Mouse (Mus musculus) spleen, embryonic (tissue): ENCODE results near the gene Tex264.

Experiments
- CTCF ChIA-PET: fragments of 350-600 bp; sonication (Branson Sonifier 250); formaldehyde crosslinking; loops from one replicate; lab custom pipeline; 2022; lab: Charles Lee

The Tex264 gene

DNA sequence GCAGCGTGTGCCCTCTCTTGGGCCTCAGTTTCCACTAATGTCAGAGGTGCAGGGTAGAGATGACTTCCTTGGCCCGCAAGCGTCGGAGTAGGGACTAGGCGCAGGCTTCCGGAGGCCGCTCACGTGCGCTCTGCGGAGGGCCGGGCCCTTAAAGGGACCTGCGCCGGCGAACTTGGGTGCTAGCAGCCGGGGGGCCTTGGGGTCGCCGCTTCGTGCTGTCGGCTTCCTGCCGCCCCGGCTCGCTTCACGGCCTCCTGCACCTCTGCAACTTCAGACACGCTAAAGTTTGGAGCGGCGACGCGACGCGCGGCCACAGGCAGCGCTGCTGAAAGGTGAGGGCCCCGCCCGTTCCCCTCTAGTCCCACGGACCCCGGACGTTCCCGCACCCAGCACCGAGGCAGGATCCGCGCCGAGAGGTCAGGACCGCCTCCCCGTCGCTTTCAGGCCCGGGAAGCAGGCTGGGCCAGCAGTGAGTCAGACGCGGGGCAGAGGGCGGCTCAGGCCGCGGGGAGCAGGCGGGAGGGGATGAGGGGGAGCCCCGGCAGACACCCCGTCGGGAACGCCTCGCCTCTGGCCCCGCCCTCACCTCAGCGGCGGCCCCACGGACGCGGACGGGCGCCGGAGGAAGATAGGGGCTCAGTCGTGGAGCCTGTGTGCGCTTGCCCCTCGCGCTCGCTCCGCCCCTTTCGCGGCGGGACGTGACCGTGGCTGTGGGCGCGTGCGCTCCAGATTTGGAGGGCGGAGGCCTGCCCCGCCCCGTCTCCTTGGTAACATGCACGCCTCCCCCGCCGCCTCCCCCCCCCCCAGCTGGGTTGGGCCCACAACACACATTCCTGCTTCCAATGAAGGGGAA, at the start of gene Tex264:
Tex264 (minus strand) TSS at position 679 of the 853 bp plus-strand sequence.
- CTCF ChIA-PET: no interaction called here

DNA sequence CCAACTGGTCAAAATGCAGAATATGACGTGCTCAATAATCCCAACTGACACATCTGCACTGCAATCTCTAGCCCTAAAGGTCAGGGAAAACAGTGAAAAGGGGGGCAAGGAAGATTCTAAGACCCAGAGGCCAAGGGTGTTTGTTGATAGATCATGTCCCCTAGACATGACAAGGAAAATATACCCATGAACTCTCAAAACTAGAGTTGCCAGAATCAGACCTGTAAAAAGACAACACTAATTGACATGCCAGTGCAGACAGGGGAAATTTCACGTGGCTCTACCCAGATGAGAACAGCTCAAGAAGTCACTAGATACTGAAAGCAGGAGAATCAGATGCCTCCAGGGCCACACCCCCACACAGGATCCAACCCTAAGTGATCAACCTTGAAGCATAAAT, 48.0 kb upstream of the Tex264 start:
- CTCF ChIA-PET: no interaction called here

DNA sequence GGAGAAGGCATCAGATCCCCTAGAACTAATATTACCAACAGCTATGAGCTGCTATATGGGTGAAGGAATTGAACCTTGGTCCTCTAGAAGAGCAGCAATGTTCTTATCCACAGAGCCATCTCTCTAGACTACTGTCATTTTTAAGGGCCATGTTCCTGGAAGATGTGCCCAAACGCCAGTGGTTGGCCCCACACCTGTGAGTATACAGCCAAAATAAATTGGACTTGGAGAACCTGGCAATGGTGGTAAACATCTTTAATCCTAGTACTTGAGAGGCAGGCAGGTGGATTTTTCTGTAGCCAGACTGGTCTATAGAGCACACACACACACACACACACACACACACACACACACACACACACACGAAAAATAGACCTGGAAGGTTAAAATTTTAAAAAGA, 43.7 kb upstream of the Tex264 start:
- CTCF ChIA-PET: no interaction called here

DNA sequence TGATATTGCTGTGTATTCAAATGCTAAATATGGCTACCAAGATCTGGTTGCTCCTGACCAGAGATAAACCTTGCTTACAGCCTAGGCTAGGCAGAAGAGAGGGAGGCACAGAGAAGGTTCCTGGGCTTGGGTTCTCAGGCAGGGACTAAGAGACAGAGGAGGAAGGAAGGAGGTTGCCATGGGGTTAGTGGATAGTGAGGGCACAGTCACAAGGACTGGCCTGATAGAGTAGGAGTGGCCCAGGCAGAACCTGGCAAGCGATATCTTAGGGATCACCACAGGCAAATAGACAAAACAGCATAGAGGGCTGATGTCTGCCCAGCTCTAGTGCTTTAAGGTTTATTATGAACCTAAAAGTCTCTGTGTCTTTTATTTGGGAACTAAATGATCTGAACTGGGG, 41.2 kb upstream of the Tex264 start:
- CTCF ChIA-PET: no interaction called here

DNA sequence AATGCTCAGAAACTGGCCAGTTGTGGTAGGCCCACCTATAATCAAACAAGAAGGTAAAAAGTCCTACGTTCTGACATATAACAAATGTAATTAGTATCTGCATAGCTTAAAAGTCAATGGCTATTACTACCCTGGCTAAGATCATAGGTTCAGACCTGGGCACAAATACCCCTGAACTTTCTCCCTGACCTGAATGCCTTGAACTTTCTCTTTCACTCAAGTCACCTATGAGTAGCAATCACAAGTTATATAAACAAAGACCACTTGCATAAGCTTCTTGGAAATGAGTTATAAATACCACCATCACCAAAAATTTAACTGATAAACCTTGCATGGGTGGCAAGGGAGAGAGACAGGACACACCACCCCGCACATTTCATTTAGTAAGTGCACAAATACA, 39.7 kb upstream of the Tex264 start:
- CTCF ChIA-PET: no interaction called here

DNA sequence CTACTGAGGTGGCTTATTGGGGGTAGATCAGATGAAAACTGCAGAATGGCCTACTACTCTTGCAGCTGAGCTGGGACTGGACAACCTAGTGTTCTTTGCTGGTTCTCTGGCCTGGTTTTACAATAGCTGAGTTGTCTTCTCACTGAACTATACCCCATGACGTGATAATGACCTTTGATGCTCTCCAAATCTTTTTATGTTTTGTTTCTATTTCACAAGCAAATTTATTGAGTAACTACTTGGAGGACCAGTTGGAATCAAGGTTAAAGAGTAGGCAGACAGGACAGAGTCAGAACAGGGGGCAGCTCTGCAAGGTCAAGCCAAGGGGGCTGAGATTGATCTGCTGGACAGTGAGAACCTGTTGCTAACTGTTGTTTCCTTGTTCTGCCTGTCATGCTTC, 39.1 kb upstream of the Tex264 start:
- CTCF ChIA-PET: no interaction called here

DNA sequence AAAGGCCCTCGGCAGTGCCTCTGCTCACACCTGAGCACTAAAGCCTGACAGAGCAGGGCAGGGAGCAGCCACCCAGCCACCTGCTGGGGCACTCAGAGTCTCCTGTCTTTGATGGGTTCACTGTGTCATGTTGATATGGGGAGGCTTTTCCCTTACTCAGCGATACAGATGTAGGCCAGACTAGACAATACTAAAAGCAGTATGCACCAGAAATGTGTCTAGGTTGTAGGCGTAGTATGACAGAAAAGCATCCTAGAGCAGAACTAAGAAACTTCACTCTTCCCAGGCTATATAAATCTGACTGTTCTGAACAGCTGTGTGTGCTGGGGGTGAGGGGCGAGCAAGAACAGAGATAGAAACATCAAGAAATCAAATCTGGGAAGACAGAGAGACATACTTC, 31.0 kb upstream of the Tex264 start:
- CTCF ChIA-PET: no interaction called here

DNA sequence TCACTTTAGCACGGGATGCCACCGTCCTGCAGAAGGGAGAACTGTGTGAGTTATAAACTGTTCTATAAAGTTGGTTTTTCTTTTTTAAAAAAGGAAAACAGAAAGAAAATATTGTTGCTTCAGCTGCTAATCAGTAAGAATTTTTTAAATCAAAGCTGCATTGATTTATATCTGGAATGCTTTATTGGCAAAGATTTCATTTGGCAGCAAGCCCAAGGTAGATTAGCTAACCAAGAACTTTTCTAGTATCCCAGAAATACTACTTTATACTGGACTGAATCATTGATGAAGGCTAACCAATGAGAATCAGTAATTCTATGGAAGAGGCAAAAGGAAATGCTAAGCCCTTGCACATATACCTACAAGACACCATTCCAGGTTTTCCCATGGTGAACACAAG, 30.5 kb upstream of the Tex264 start:
- CTCF ChIA-PET: no interaction called here

DNA sequence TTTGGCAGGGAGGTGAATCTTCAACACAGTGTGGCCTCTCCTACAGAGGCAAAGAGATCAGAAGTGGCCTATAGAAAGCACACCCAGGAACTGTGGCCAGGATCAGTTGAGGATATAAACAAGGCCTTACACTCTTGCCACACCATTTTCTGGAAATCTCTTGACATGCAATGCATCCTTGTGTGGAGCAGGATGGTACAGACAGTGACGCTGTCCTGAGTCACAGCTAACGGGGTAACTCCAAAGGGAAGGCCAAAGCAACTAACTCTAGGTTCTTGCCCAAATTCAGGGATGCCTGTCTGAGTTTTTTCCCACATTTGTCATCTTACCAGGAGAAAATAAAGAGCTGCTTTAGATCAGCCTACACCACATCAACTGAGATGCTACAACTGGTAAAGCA, 26.7 kb upstream of the Tex264 start:
- CTCF ChIA-PET: no interaction called here

DNA sequence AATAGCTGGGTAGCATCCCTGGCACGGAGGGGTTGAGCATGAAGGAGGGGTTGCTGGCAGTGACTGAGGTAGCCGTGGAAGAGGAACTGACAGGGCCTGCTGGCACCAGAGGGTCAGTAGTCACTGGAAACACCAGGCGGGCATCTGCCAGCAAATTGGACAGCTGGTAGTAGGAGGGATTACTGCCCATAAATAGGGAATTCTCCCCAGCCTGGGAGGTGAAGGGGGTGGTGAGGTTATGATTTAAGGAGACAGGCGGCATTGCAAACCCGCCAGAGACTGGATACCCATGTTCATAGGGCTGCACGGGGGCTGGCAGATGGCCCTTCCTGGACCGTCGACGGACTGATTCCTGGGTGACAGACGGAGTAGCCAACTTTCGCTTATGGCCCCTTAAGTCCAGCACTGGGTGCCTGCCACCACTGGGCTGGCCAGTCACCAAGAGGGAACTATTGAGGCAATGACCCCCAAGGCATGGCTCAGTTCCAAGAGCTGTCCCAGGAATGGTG, 7.3 kb upstream of the Tex264 start:
- CTCF ChIA-PET: no interaction called here

DNA sequence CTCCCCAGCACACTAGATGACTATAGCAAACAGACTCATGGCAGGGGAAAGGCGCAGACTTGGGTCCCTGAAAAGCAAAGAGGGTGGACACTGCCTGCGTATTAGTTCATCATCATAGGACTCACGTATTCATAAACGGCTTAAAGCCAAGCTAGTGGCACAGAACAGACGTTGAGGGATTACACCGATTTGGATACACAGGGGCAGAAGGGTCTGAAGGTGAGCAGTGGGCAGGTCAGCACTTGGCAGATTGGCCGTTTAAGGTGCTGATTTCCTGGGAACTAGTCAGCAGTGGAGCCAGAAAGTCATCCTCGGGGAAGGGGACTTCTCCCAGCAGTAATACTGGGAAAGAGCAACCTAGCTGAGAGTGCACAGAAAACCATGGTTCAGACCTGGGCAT, 3.1 kb upstream of the Tex264 start:
- CTCF ChIA-PET: no interaction called here

DNA sequence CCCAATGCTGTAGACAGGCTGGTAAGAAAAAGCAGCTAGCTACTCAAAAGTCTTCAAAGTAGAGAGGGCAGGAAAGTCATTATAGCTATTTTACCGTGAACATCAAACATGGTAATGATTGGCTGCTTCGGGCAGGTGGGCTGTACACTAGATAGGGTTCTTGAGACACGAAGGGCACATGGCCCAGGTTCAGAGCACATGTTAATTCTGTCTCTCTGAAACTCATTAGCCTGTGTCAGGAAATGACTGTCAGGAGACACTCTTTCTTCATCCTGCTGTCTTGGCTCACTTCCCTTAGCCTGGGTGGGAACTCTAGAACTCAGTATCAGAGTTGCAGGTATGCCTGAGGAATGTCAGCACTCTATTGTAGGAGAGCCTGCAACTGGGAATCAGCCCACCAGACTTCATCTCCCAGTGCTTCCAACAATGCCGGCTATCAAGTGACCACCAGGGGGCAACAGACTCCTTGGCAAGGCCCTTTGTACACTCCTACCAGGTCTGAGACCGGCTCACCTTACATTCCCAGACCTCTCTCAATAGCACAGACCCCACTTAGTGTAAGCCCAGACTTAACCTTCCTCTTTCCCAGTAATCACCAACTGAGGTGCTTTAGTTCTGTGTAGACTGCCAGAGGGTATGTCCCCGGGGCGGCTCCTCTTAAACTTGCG, 1.4 kb upstream of the Tex264 start:
- CTCF ChIA-PET: no interaction called here

DNA sequence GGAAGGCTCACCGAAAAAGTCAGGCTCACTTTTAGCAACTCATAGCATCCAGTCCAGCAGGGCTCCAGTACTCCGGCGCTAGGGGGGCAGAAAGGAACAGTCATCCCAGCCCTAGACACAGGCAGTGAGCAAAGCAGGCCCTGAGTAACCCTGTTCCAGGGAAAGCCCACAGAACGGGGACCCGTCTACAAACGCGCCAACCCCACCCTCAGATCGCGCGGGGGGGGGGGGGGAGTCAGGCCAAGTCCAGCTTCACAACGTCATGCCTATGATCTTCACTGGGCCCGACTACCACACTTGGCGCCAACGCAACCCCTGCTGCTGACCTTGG, 844 bp downstream of the Tex264 start:
- CTCF ChIA-PET: interaction anchor here (0.5 to 1.2 kb wide), 2 partner anchors 138 to 414 kb away, joined by 3 to 5 read pairs; no protein-coding TSS in a partner anchor

DNA sequence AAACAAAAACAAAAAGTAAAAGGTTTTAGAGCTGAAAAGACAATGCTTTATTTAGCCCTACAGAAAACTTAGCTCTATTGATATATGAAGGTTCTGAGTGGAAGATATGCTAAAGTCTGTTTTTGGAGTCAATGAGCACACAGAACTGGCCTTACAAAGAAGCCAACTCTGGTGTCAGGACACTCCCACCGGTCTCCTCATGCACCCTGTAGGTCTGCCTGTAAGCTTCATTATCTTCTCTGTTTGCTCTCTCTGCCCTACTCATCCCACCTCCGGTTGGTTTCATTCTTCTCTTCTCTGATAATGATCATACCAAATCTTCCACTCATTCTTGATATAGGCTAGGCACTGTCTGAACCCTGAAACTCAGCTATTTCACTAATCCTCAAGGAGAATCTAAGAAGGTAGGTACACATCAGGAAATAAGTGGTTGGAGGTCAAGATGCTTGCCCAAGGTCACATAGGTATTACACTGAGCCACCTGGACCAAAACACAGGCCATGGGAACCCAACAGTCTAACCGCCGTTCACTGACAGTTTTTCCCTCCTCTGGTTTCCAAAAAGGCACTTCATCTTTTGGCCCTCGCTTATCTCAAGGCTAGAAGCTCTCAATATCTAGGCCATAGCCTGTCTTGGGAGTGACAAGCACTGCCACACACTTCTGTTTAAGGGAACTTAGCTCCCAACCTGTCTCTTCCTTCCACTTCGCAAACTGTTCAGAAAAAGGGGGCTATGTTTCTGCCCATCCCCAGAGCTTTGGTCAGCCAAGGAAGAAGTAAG, 1.4 kb downstream of the Tex264 start:
- CTCF ChIA-PET: interaction anchor here (0.5 to 1.2 kb wide), 2 partner anchors 138 to 413 kb away, joined by 3 to 5 read pairs; no protein-coding TSS in a partner anchor

DNA sequence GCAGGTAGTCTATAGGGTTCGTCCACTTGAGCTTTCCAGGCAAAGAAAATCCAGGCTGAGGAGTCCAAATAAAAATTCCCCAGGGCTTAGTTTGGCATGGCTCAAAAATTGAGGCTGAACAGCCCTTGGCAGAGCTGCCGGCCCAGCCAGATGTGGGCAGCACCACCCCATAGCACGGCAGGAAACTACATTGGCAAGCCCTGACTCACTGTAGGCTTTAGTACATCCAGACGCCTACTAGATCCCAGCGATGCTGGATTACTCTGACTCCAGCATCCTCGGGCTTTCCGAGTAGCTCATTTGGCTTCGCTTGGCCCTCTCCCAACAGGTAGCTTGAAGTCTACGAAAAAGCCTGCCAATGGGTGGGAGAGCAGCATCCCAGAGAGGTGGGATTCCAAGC, 4.7 kb downstream of the Tex264 start:
- CTCF ChIA-PET: no interaction called here

DNA sequence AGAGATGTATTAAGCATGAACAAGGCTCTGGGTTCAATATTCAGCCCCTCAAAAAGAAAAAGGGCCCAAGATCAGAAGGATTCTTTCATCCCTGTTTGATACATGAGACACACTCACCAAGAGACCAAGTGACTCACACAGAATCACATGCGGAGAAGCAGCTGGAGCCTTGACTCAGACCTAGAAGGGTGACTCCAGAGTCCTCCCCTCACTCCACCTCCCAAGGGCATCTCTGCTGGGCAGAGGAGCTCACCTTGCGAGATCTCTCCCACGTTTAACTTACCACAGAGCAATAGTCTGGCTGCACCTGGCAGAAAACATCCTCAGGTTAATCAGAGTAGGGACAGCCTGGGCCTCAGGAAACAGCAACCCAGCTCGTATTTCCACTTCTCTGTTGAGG, 7.5 kb downstream of the Tex264 start:
- CTCF ChIA-PET: interaction anchor here (1.0 kb wide), 1 partner anchor 18 kb away, joined by 3 read pairs; no protein-coding TSS in a partner anchor

DNA sequence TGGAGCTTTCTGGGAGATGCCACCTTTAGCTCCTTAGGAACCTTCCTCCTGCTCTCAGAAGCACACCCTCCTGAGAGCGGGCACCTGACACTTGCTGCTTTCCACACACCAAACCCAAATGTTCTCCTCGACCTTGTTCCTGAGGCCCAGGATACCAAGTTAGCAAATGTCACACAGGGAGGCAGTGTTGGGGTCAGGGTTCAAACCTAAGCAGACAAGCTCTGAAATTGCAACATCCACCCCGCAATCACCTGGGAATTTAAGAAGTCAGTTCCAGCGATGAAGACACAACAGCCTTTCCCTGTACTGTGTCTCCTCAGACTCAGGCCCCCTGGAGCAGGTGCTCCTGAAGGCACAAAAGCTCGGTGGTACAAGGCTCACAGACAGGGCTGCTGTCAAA, 8.0 kb downstream of the Tex264 start:
- CTCF ChIA-PET: no interaction called here

DNA sequence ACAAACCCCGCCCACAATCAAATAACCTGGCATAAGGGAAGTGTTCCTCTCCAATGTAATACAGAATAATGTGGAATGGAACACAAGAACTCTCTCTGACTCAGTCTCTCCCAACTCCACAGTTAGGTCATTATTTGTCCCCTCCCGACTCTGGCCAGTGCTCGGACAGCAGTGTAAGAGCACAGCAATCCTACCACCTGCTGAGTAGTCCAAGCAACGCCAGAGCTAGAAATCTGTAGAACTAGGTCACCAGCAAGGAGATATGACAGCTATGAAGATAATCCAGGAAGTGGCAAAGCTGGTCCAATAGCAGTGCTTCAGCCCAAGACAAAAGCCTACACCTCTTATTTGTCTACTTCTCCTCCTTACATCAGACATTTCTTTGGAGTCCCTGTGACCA, 9.2 kb downstream of the Tex264 start:
- CTCF ChIA-PET: no interaction called here

DNA sequence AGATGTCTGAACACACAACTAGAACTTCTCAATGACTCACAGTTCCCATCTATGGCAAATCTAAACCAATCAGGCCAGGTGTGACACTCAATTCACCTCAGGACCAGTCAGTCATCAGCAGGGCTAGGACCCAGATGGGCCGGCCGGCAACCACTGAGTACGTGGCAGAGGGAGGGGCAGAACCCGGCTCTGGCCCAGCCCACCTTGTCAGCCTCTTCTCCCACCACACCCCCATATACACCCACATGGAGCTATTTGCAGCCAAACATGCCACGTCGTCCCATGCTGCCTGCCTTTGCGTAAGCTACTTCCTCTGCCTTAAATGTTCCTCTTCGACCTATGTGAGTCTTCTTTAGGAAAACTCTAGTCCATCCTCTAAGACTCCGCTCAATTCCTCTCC, 9.8 kb downstream of the Tex264 start:
- CTCF ChIA-PET: no interaction called here

DNA sequence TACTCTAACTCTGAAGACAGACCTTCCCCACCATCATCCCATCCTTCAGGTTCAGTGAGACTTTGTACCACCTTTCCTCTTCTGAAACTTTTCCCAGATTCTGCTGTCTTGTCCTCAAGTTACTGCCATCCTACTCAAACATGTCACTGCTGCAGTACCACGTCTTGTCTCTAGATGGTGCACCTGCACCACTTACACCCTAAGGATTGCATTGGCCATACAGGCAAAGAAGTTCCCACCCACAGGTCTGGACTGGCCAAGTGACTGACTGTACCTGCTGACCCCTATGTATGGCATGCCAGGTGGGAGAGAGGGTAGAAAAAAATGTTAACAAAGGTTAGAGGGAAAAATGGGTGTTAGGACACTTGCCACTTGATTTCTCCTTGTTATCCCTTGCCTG, 10.2 kb downstream of the Tex264 start:
- CTCF ChIA-PET: no interaction called here

DNA sequence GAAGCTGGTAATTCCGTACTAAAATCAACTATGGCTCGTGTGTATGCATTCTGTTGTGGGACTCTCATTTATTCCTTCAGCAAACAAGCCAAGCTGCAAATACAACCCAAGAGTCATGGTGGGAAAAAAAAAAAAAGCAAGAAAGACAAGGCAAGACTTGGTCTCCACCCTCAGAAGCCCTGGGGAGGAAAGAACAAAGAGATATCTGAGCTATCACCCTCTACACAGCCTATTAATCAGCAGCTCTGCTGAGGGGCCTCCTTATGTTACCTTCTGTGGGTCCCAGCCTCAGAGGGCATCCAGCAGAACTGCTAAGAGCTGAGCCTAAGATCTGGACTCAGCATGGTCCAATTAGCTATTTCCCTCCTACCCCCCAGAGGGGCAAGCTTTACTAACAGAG, 11.9 kb downstream of the Tex264 start:
- CTCF ChIA-PET: interaction anchor here (0.6 to 0.8 kb wide), 3 partner anchors 135 to 1154 kb away, joined by 3 to 4 read pairs (median 3); no protein-coding TSS in a partner anchor

DNA sequence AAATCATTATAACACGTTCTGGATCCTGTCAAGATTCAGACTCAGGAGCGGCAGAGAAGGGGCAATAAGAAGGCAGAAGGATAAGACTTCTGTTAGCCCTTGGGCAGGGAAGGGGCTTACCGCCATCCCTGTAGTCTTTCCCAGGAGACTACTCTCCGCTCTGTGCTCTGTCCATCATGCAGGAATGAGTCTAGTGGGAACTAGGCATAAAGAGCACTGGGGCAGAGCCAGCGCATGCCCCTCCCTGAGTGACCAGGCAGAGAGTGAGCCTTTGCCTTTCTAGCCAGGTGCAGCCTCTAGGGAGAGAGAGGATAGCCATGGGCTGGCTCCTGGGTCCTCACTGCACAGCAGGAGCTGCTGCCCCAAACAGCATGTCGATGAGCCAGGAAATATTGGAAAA, 20.9 kb downstream of the Tex264 start:
- CTCF ChIA-PET: no interaction called here
